Mouse (Mus musculus): ENCODE results near the gene Rinl.

Rinl gene

GRCm38 (mm10) chr7:28788307-28789195, at the start of gene Rinl:
Gene Rinl (plus strand): TSS chr7:28788969.
- DNase-seq (ENCODE audit: low spot score in 2 of 2) = no peak

- no peak for DNase-seq (ENCODE audit: low spot score in 2 of 2)
These were observed 48.9 kb upstream of the Rinl start for GRCm38 (mm10) chr7:28739829-28740228.

- DNase-seq (ENCODE audit: low spot score in 2 of 2) = no peak
These were observed 47.8 kb upstream of the Rinl start for GRCm38 (mm10) chr7:28740949-28741348.

- no peak for DNase-seq (ENCODE audit: low spot score in 2 of 2)
These were observed 47.4 kb upstream of the Rinl start for GRCm38 (mm10) chr7:28741368-28741708.

- peak; percentile 96 to 98 for DNase-seq (ENCODE audit: low spot score in 2 of 2)
These were observed 46.9 kb upstream of the Rinl start, which contains the start of the genes Mrps12 and Sars2 for GRCm38 (mm10) chr7:28741709-28742438. Gene Mrps12 (minus strand): TSS chr7:28741820. Gene Sars2 (plus strand): TSS chr7:28741992.

- DNase-seq (ENCODE audit: low spot score in 2 of 2) = no peak
These were observed 38.8 kb upstream of the Rinl start for GRCm38 (mm10) chr7:28749935-28750334.

GRCm38 (mm10) chr7:28756079-28756478, 32.7 kb upstream of the Rinl start, which contains the start of gene Ccer2:
Gene Ccer2 (plus strand): TSS chr7:28756174.
- no peak for DNase-seq (ENCODE audit: low spot score in 2 of 2)

- DNase-seq (ENCODE audit: low spot score in 2 of 2) = no peak
These were observed 30.1 kb upstream of the Rinl start for GRCm38 (mm10) chr7:28758623-28759022.

- DNase-seq (ENCODE audit: low spot score in 2 of 2) = no peak
These were observed 26.9 kb upstream of the Rinl start for GRCm38 (mm10) chr7:28761907-28762306.

- no peak for DNase-seq (ENCODE audit: low spot score in 2 of 2)
These were observed 23.6 kb upstream of the Rinl start for GRCm38 (mm10) chr7:28765211-28765610.

- DNase-seq (ENCODE audit: low spot score in 2 of 2) = peak; percentile 99
These were observed 22.4 kb upstream of the Rinl start, which contains the start of gene Sirt2 for GRCm38 (mm10) chr7:28766173-28766879. Gene Sirt2 (plus strand): TSS chr7:28766735.

GRCm38 (mm10) chr7:28766910-28767309, 21.9 kb upstream of the Rinl start:
- DNase-seq (ENCODE audit: low spot score in 2 of 2) = no peak

GRCm38 (mm10) chr7:28767462-28767965, 21.3 kb upstream of the Rinl start, which contains the start of gene Nfkbib:
Gene Nfkbib (minus strand): TSS chr7:28767512.
- no peak for DNase-seq (ENCODE audit: low spot score in 2 of 2)

GRCm38 (mm10) chr7:28769414-28769958, 19.3 kb upstream of the Rinl start:
- no peak for DNase-seq (ENCODE audit: low spot score in 2 of 2)

GRCm38 (mm10) chr7:28770309-28770708, 18.5 kb upstream of the Rinl start:
- no peak for DNase-seq (ENCODE audit: low spot score in 2 of 2)

GRCm38 (mm10) chr7:28771867-28772266, 16.9 kb upstream of the Rinl start:
- DNase-seq (ENCODE audit: low spot score in 2 of 2) = no peak

GRCm38 (mm10) chr7:28773163-28773562, 15.6 kb upstream of the Rinl start:
- no peak for DNase-seq (ENCODE audit: low spot score in 2 of 2)

GRCm38 (mm10) chr7:28774164-28774563, 14.6 kb upstream of the Rinl start:
- no peak for DNase-seq (ENCODE audit: low spot score in 2 of 2)

GRCm38 (mm10) chr7:28775129-28775528, 13.6 kb upstream of the Rinl start:
- no peak for DNase-seq (ENCODE audit: low spot score in 2 of 2)

- no peak for DNase-seq (ENCODE audit: low spot score in 2 of 2)
These were observed 9.9 kb upstream of the Rinl start for GRCm38 (mm10) chr7:28778825-28779224.

GRCm38 (mm10) chr7:28780067-28780658, 8.6 kb upstream of the Rinl start:
- DNase-seq (ENCODE audit: low spot score in 2 of 2) = peak; percentile 75 to 76
